Mouse (Mus musculus) A20 (cell line): ENCODE measurements around the gene Nap1l1.

Source experiments
- DNase-seq: peaks from one replicate; pipeline ENCODE4 v3.0.0-alpha.2; 2011; ENCODE audit warnings: low read depth, low spot score

The Nap1l1 gene

GRCm38 (mm10) chr10:111515071-111516010 lies 42.3 kb downstream of the Nap1l1 start:
- DNase-seq = no peak

GRCm38 (mm10) chr10:111516172-111516588 lies 43.2 kb downstream of the Nap1l1 start:
- peak; percentile 33 for DNase-seq

GRCm38 (mm10) chr10:111516804-111517436 lies 43.9 kb downstream of the Nap1l1 start:
- peak; percentile 48 for DNase-seq

GRCm38 (mm10) chr10:111518350-111518749 lies 45.3 kb downstream of the Nap1l1 start:
- no peak for DNase-seq

- DNase-seq = no peak
Measured at GRCm38 (mm10) chr10:111519620-111520370, 46.8 kb downstream of the Nap1l1 start.

GRCm38 (mm10) chr10:111520621-111521020 lies 47.6 kb downstream of the Nap1l1 start:
- no peak for DNase-seq

- no peak for DNase-seq
Measured at GRCm38 (mm10) chr10:111521636-111522035, 48.6 kb downstream of the Nap1l1 start.

- no peak for DNase-seq
Measured at GRCm38 (mm10) chr10:111522230-111522629, 49.2 kb downstream of the Nap1l1 start.

GRCm38 (mm10) chr10:111523894-111524293 lies 50.9 kb downstream of the Nap1l1 start:
- no peak for DNase-seq

GRCm38 (mm10) chr10:111527057-111527456 lies 54.0 kb downstream of the Nap1l1 start:
- DNase-seq = no peak

- no peak for DNase-seq
Measured at GRCm38 (mm10) chr10:111527613-111528012, 54.6 kb downstream of the Nap1l1 start.

- DNase-seq = peak; percentile 36
Measured at GRCm38 (mm10) chr10:111528283-111528682, 55.3 kb downstream of the Nap1l1 start.

- DNase-seq = no peak
Measured at GRCm38 (mm10) chr10:111530398-111530797, 57.4 kb downstream of the Nap1l1 start.

- no peak for DNase-seq
Measured at GRCm38 (mm10) chr10:111534691-111535090, 61.7 kb downstream of the Nap1l1 start.

- DNase-seq = no peak
Measured at GRCm38 (mm10) chr10:111537410-111537809, 64.4 kb downstream of the Nap1l1 start.

- DNase-seq = no peak
Measured at GRCm38 (mm10) chr10:111539724-111540324, 66.8 kb downstream of the Nap1l1 start.

- DNase-seq = no peak
Measured at GRCm38 (mm10) chr10:111540678-111541077, 67.7 kb downstream of the Nap1l1 start.

- DNase-seq = no peak
Measured at GRCm38 (mm10) chr10:111543106-111543505, 70.1 kb downstream of the Nap1l1 start.

- no peak for DNase-seq
Measured at GRCm38 (mm10) chr10:111543781-111544260, 70.8 kb downstream of the Nap1l1 start.

GRCm38 (mm10) chr10:111544311-111544710 lies 71.3 kb downstream of the Nap1l1 start:
- DNase-seq = no peak

- no peak for DNase-seq
Measured at GRCm38 (mm10) chr10:111545648-111546047, 72.6 kb downstream of the Nap1l1 start.
